Mouse (Mus musculus) urinary bladder, postnatal 25 days (tissue): Measurements from ENCODE around the gene Dnajc6.

Experiments used
- DNase-seq: peaks from one replicate; pipeline ENCODE4 v3.0.0; 2022; ENCODE audit warnings: low spot score

Dnajc6 gene

DNA sequence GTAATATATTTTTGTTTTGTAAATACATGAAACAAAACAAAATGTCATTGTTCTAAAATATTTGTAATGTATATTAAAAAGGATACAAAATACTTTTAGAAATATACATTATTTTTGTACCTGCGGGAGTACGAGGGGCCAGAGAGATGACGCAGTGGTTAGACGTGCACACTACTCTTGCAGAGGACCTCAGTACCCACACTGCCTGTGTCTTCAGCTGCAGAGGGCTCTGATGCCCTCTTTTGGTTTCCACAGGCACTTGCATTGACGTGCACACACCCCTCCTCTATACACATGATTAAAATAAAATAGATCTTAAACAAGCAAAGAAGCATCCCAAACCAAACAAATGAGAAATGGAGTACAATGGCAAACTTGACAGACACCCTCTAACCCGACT lies 146.3 kb downstream of the Dnajc6 start:
- no peak for DNase-seq

DNA sequence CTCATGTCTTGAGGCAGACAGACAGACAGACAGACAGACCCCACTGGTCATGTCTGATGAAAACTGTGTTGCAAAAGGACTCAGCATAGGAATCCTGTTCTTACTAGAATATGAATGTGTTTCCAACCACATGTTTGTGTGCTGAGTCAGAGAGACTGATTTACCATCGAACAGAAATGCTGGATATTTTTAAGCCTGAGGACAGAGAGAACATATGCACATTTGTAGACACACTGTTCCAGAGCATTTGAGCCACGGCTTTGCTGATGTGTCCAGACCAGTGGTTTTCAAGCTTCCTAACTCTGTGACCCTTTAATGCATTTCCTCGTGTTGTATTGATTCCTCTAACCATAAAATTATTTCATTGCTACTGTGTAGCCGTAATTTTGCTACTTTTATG lies 146.8 kb downstream of the Dnajc6 start:
- DNase-seq: no peak

DNA sequence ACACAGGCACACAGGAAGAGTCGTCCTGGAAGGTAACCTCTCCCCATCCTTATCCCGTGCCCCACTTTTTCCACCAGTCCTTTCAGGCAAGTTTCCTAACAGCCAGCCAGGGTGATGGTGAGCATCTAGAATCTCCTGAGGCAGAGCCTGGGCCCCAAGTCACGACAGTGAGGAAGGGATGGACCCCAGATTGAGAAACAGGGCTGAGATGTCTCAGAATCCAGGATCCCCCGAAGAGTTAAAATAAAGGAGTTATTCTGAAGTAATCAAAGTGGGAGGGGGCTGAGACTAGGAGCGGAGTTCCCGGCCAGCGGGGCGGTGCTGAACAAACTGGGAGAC lies 150.4 kb downstream of the Dnajc6 start:
- DNase-seq: no peak

DNA sequence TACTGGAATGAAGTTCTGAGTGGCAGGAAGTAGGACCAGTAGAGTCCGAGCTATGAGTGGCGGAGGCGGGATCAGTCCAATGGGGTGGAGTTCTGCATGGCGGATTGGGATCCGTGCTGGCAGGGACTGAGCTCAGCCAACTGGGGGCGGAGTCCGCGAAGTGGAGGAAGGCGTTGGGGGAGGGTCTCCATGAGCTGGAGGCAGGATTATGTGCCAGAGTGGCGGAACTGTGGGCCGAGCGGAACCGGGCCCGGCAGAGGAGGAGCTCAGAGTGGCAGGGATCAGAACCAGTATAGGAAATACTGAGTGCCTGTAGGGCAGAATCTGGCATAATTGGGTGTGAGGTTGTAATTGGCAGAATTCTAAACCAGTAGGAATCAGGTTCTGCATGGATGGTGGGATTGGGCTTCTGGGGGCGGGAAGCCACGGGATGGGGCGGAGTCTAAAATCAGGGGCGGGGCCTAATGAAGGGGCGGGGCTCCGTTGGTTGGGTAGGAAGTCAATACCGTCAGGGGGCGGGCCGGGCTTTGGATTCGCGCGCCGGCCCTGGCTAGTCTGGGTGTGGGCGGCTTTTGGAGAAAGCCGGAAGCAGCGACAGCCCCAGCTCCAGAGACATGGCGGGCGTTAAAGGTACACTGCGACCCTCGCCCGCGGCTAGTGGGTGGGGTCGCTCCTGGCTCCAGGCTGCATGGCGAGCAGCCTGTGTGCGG lies 150.9 kb downstream of the Dnajc6 start, which contains the start of gene Leprot:
Gene Leprot, plus strand, starts transcription at position 523 of the 710 bp plus-strand sequence.
- DNase-seq: peak; percentile 98

DNA sequence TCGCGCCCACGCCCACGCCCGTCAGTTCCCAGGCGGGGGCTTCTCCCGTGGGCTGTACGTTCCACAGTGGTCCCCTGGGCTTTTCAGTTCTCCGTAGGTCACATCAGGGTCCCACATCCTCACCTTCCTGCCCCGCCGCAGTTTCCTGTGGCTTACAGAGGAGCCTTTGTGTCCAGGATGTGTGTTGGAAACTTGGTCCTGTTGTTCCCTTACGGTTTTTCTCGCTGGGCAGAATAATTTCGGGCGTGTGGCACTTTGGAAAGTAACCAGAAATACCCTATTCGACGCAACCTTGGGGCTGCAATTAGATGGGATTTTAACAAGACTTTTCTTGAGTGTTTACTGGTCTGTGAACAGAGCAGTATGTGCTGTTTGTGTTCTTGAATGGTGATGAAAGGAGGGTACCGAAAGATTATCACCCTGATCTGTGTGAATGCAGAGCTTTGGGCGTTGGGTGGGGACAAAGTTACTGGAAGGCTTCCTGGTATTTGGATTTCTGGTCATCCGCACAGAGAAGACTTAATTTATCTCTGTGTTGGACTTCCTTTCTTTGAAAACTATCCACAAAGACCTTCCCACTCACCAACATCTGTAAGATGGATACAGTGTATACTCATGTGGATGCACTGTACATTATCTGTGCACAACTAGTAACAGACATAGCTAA lies 151.7 kb downstream of the Dnajc6 start:
- no peak for DNase-seq

DNA sequence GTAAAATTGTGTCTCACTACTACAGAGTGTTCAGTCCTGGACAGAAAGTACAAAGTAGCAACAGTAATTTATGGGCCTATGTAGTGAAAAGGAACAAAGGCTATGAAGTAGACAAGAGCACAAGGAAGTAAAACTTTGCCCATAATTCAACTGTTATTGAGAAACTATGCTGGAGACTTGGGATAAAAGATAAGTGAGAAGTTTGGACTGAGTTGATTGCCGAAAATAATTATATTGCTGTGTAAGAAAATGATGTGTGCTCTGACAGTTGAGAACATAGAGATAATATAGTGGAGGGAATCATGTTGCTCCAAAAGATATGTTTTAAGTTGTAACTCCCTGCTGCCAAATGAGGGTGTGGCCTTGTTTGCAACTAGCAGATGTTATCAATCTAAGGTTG lies 152.3 kb downstream of the Dnajc6 start:
- DNase-seq: no peak

DNA sequence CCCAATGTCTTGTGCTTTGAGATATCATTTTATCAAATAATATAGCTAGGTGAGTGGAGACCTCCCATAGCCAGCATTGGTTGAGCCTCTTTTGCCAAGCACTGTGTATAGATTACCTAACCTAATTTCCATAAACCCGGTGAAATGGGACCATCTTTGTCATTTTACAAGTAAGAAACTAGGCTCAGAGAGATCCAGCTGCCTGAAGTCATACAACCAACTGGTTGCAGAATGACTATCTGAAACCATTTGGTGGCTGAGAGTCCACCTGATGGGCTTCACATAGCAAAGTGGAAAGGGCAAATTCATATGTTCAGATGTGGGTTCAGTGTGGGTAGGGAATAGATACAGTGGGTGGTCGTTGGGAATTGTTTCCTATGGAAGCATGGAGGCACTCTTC lies 154.5 kb downstream of the Dnajc6 start:
- no peak for DNase-seq

DNA sequence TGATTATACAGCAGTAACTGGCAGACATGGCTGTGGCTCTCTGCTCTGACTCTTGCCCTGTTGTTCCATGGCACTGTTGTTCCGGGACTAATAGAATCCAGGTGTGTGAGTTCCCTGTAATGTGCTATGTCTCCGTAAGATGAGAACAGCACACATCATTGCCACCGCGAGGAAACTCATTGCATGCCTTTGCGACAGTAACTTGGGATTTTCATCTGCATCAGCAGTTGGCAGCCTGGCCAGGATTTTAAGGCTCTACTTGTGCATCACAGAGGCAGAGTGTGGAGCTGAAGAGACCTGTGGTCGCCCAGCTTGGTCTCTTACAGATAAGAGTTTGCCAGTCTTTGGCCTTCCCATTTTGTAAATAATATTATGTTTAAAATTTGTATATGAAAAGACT lies 157.8 kb downstream of the Dnajc6 start:
- DNase-seq: no peak

DNA sequence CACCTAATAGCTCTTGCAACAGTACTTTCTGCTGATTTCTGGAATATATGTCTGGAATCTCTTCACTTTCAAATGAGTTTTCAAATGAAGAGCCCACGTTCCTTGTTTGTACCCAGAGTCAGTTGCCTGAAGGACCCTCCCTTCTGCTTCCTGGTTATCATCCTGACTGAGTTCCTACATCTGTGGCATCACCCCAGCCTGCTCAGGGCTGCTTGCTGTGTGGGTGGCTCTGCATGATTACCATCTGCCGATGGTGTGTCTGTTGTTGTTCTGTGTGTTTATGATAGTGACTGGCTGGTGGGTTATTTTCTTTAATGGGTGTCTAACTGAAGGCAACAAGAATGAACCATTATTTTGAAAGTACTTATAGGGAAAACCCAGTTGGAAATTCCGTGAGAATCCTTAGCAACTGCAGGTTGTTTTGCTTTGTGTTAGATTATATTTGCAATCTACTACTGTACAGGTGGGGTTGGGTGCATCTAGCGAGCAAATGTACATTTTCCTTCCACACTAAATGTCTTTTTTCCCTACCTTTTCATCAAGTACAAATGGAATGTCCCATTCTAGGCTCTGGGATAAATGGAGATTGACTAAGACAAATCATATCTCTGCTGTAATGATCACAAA lies 158.5 kb downstream of the Dnajc6 start:
- no peak for DNase-seq

DNA sequence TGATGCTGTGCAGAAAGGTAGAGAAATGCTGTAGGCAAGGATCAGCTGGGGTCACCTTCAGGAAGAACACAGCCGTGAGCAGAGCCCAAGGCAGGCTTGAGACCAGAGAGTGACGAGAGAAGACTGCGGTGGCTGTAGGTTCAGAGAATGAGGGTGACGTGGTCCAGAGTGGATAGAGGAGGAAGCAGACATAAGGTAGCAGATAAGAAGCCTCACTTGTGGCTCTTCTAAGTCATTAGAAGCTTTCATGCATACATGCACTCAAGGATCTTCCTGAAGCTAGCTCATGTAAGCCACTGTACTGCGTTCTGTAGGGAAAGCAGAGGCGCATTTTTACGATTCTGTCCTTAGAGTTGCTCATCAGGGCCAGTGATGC lies 159.0 kb downstream of the Dnajc6 start:
- DNase-seq: no peak

DNA sequence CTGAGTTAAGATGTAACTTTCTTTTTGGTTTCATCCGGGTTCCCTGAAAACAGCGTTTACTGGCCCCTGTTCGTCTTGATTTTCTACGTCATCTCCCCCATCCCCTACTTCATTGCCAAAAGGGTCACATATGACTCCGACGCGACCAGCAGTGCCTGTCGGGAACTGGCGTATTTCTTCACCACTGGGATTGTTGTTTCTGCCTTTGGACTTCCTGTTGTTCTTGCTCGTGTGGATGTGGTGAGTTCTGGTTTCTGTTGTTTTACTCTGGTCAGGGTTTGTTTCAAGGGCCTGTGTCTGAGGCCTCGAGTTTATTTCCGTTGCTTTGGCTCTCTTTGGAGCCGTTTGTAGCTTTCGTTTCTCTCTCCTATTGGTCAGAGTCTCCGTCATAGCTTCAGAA lies 159.6 kb downstream of the Dnajc6 start:
- no peak for DNase-seq

DNA sequence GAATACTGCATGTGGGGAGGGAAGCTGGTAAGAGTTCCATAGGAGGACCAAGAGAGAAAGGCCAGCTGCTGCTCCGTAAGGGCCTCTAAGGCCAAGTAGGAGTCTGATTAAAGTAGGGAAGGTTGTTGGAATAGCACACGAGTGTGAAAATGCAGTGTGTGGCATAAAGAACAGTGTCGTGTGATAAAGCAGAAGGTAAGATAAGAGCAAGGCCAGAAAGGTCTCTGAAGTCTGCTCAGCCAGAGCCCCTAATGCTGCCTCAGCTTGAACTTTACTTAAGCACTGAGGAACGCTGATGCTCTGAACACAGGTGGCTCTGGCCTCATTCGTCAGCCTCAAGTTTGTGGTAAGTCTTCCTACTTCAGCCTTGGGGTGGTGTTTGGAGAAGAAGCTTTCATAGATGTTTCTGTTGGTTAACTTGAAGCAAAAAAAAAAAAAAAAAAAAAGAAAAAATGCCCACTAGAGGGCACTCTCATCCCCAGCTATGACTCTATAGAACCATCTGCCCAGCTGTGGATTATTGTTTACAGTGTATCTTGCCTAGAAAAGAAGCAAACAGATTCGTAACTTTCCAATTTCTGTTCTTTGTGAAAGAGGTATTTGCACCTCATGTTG lies 160.6 kb downstream of the Dnajc6 start:
- DNase-seq: no peak

DNA sequence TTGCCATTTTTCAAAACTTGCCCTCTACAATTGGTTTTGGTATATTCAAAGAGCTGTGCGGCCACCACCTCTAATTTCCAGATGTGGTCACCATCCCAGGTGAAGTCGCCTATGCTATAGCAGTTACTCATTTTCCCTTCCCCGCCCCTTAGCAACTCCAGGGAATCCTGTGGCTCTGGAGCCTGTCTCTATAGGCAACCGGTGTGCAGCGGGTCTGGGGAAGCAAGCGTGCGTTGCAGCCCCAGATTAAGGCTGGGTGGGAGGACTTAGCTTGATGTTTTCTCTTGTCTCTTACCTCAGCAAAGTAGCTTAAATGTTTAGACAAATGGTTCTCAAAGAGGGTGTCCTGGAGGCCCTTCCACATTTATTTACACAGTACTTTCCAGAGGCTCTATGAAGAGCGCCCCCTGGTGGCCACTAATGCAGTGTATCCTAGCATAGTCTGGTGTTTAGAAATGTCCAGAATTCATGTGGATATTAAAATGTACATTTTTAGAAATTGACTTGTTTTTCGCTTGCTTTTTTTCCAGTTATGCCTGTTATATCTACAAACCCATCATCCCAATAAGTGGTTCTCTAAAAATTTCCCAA lies 167.8 kb downstream of the Dnajc6 start:
- DNase-seq: peak; percentile 59

DNA sequence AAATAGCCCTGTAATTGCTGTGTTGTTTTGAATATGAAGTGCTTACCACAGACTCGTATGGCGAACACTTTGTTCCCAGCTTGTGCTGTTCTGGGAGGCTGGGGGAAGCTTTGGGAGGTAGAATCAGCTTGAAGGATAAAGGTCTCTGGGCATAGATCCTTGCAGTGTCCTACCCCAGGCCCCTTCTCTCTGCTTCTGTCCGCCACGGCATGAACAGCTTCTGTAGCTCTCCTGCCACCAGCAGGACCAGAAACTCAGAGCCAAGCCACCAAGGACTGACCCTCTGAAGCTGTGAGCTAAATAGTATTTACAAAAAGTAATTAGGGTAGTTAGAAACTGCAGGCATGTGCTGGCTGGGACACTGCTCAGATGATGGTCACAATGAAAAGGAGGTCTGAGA lies 168.3 kb downstream of the Dnajc6 start:
- no peak for DNase-seq

DNA sequence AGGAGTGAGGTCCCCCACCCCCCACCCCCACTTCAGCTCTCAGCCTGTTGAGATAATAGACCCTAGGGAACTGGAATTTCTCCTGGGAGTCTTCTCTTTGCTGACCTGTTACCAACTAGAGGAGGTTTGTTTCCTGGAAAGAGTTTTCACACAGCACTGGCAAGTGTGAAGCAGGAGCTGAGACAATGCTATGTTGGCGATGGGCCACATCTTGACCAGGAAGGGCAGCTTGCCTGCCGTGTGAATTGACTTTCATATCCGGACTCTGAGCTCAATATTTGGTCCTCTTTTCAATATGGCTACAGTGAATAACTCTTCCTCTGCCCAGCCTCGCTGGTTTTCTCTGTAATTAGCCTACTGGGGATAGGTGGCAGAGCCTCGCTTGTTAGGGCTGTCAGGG lies 172.7 kb downstream of the Dnajc6 start:
- no peak for DNase-seq

DNA sequence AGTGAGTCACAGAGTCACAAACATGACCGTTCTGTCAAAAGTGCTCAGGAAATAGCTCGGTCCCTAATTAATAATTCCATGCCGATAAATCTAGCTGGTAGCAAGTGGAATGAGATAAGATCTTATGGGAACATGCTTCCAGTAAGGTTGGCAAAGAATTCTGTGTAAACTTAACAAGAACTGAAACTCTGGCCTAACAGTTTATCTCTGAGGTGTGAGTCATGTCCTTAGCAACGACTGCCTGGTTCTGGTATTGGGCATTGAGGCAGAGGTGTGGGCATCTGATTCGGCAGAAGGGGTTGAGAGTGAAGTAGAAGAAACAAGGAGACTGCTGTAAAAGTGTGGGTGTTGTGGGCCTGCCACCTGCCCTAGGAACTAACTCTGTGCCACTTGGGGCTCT lies 173.4 kb downstream of the Dnajc6 start:
- no peak for DNase-seq

DNA sequence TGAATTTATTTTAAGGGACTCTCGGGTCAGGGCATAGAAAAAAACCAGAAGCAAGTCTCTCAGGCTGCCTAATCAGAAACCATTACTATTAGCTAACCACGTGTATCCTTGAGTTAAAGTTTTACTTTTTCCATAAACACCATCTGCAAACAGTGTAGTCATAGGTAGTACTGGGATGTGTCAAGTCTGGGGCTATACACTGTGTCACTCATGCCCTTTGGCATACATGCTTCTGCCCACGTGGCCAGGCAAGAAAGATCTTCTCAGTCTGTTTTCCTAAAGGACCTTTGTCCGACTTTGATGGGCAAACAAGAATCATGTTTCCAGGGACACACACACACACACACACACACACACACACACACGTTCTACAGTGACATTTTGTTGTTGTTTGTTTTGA lies 178.3 kb downstream of the Dnajc6 start:
- no peak for DNase-seq

DNA sequence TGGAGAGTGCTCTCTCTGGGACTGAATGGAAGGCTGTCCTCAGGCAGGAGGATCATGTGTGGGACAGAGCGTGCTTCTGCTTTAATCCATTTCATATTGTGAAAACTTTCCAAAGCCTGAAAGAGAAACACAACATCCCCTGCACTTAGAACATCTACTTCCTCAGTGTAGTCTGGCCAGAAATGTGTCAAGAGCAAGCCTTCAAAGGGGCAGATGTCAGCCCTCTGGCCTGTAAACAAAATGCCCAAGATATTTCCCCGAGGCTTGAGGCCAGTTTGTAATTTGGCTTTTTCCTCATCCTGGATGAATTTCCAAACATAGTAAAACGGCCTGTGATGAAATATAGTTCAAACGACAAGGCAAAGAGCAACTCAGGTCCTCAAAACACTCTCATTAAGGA lies 179.3 kb downstream of the Dnajc6 start:
- DNase-seq: no peak

DNA sequence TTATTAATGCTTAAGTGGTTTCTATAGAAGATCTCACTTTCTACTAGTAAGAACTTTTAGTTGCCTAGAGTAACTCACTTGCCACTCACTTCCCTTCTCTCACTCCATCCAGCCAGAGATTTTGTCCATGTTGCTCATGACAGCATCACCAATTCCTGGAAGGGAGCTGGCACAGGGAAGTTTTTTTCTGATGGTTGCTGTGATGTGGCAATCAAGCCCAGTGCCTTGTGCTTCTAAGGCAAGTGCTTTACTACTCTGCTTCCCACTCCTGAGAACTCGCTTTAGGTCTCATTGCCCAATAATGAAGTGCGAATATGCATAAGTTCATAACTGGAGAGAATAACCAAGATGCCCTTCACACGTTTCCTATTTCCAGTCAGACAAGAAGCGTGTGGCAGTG lies 186.2 kb downstream of the Dnajc6 start:
- no peak for DNase-seq

DNA sequence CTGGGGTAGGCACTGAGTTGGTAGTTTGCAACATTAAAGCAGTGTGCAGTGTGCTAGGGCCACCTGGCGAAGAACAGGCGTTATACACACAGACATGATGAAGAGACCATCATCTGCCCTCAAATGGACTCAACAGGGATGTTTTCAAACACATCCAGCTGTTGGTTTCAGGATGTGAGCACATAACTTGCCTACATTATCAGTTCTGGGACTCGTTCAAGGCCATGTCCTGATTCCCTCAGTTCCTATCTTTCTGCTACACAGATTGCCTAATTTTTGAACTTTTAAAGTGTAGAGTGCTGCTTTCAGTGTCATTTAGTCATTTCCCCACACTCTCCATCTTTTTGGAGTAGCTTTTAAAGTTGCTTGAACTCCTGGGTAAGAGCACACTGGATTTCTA lies 186.6 kb downstream of the Dnajc6 start:
- no peak for DNase-seq

DNA sequence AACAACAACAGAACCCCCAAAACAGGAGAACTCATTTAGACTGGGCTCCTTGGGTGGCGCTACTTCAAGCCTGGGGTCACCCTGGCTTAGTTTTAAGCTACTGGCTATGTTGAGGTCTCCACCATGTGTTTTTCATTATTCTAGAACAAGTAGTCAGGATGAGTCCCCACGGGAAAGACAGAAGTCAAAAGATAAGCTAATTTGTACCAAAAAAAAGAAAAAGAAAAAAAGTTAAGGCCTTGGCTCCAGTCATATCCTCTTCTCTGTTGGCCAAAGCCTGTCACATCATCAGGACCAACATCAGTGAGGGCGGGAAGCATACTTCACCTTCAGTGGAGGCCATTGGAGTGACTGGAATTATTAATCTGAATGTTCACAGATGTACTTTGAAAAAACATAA lies 188.4 kb downstream of the Dnajc6 start:
- DNase-seq: no peak

DNA sequence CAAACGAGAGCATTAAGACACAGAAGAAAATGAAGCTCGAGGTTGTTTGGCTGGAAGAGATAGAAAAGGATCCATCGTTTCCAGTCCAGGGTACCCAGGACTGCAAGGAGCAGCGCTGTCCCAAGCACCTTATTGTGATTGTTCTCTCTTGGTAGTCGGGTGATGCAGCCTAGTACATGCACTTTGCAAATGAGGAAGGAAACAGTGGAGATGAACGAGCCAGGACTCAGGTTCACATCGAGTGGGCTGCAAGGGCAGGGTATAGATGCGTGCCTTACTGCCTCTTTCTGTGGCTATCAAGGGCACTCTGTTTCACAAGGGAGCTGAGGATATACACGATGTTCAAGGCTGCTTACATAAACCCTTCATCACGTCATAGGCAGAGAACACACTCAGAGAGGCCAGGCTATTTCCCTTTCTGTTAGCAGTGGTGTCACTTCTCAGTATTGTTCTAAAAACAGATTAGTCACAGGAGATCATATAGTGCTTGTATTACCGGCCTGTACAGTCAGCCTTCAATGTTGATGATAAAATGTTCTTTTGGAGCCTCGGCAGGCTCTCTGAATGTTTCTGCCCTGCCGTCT lies 189.9 kb downstream of the Dnajc6 start:
- DNase-seq: no peak

DNA sequence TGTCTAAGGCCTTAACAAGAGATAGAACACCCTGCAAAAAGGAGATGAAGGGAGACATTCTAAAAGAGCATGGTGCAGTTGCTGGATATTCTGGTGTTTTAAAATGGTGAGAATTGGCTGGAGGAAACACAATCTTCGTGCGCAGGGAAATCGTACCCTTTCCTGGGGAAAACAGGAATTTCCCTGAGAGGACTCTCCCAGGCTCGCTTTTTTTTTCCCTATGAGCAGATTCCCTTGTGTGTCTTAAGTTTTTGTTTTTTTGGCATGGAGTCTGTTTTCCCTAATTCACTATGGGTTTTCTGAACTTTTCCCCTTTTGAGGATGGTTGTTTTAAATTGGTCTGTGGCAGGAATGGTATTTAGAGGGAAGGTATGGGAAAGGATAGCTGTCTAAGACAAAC lies 192.8 kb downstream of the Dnajc6 start:
- no peak for DNase-seq
